Mouse (Mus musculus): Measurements from ENCODE around the gene Hira.
A peak's percentile ranks its signal among the peaks of the same experiment; 100 is the strongest.
"Not testable (repeated sequence)": the region's sequence is repeated elsewhere in the genome, so short reads cannot be mapped to it uniquely, and the experiment has no call there.

Hira gene

GRCm38 (mm10) chr16:18876442-18877308 is at the start of gene Hira, which contains the start of gene Mrpl40:
Gene Hira, plus strand, starts transcription at chr16:18877037.
Gene Mrpl40, minus strand, starts transcription at chr16:18876862.
- DNase-seq (ENCODE audit: low read depth in 2 of 2, low spot score in 2 of 2), result peak; percentile 91 to 92

- DNase-seq (ENCODE audit: low read depth in 2 of 2, low spot score in 2 of 2), result no peak
These were observed 48.2 kb upstream of the Hira start for GRCm38 (mm10) chr16:18828630-18829029.

- no peak for DNase-seq (ENCODE audit: low read depth in 2 of 2, low spot score in 2 of 2)
These were observed 47.7 kb upstream of the Hira start for GRCm38 (mm10) chr16:18829102-18829501.

- DNase-seq (ENCODE audit: low read depth in 2 of 2, low spot score in 2 of 2), result no peak
These were observed 43.4 kb upstream of the Hira start for GRCm38 (mm10) chr16:18833486-18833885.

GRCm38 (mm10) chr16:18836073-18836467 is 40.8 kb upstream of the Hira start:
- no peak for DNase-seq (ENCODE audit: low read depth in 2 of 2, low spot score in 2 of 2)

GRCm38 (mm10) chr16:18836468-18837208 is 40.2 kb upstream of the Hira start, which contains the start of the genes 2510002D24Rik and Gm28539:
Gene 2510002D24Rik, plus strand, starts transcription at chr16:18836578.
Gene Gm28539, plus strand, starts transcription at chr16:18836584.
- DNase-seq (ENCODE audit: low read depth in 2 of 2, low spot score in 2 of 2), result peak; percentile 82 to 85

- DNase-seq (ENCODE audit: low read depth in 2 of 2, low spot score in 2 of 2), result no peak
These were observed 38.5 kb upstream of the Hira start for GRCm38 (mm10) chr16:18838346-18838745.

- no peak for DNase-seq (ENCODE audit: low read depth in 2 of 2, low spot score in 2 of 2)
These were observed 30.5 kb upstream of the Hira start for GRCm38 (mm10) chr16:18846301-18846820.

- not testable (repeated sequence) for DNase-seq (ENCODE audit: low read depth in 2 of 2, low spot score in 2 of 2)
These were observed 27.2 kb upstream of the Hira start for GRCm38 (mm10) chr16:18849521-18850190.

GRCm38 (mm10) chr16:18858551-18858950 is 18.3 kb upstream of the Hira start:
- peak; percentile 31 to 64 for DNase-seq (ENCODE audit: low read depth in 2 of 2, low spot score in 2 of 2)

GRCm38 (mm10) chr16:18860186-18860585 is 16.7 kb upstream of the Hira start:
- DNase-seq (ENCODE audit: low read depth in 2 of 2, low spot score in 2 of 2), result no peak

- DNase-seq (ENCODE audit: low read depth in 2 of 2, low spot score in 2 of 2), result not testable (repeated sequence)
These were observed 6.3 kb upstream of the Hira start for GRCm38 (mm10) chr16:18870495-18870894.

GRCm38 (mm10) chr16:18876091-18876441 is 771 bp upstream of the Hira start:
- DNase-seq (ENCODE audit: low read depth in 2 of 2, low spot score in 2 of 2), result no peak

GRCm38 (mm10) chr16:18877386-18878090 is 701 bp downstream of the Hira start:
- peak; percentile 54 to 66 for DNase-seq (ENCODE audit: low read depth in 2 of 2, low spot score in 2 of 2)

- no peak for DNase-seq (ENCODE audit: low read depth in 2 of 2, low spot score in 2 of 2)
These were observed 1.4 kb downstream of the Hira start for GRCm38 (mm10) chr16:18878091-18878720.

- no peak for DNase-seq (ENCODE audit: low read depth in 2 of 2, low spot score in 2 of 2)
These were observed 7.2 kb downstream of the Hira start for GRCm38 (mm10) chr16:18884044-18884443.

GRCm38 (mm10) chr16:18893840-18894372 is 17.1 kb downstream of the Hira start:
- DNase-seq (ENCODE audit: low read depth in 2 of 2, low spot score in 2 of 2), result no peak

- no peak for DNase-seq (ENCODE audit: low read depth in 2 of 2, low spot score in 2 of 2)
These were observed 18.4 kb downstream of the Hira start for GRCm38 (mm10) chr16:18895249-18895648.

- DNase-seq (ENCODE audit: low read depth in 2 of 2, low spot score in 2 of 2), result no peak
These were observed 19.6 kb downstream of the Hira start for GRCm38 (mm10) chr16:18896429-18896828.

- DNase-seq (ENCODE audit: low read depth in 2 of 2, low spot score in 2 of 2), result no peak
These were observed 28.8 kb downstream of the Hira start for GRCm38 (mm10) chr16:18905648-18906047.

Measured in CD8-positive naive resting alpha-beta T cell, adult 2 months (primary cell).